Mouse (Mus musculus): ENCODE data around the gene Tmem37. TPM values are rescaled to one million over a fixed set of nuclear protein-coding genes. Genes with fewer than 3 reads are reported as not detected.
A peak's percentile ranks its signal among the peaks of the same experiment; 100 is the strongest.

Tmem37 gene
- polyA plus RNA-seq, 1 experiment from 2014 or later: 83.5 TPM

GRCm38 (mm10) chr1:120115671-120116081 lies 41.8 kb upstream of the Tmem37 start:
- H3K9me3 ChIP-seq (ENCODE audit: low read length): peaks cover 9% of the 10 kb centered on the region
- peaks cover 42% of the 10 kb centered on the region for H3K36me3 ChIP-seq (ENCODE audit: insufficient read depth, low read length)
- WGBS: 96% methylated on average over 9 of the region's 9 CpGs
- no peak for ATAC-seq (ENCODE audit: low FRiP score, low TSS enrichment)
- no peak overlapping the region for H3K27ac ChIP-seq (ENCODE audit: low read length)
- H3K4me1 ChIP-seq (ENCODE audit: insufficient read depth, low read length): peaks cover 27% of the 10 kb centered on the region
- no peaks in the 10 kb centered on the region for H3K27me3 ChIP-seq (ENCODE audit: insufficient read depth, low read length)
- H3K4me3 ChIP-seq (ENCODE audit: low read length): no peak overlapping the region
- no peak overlapping the region for H3K4me2 ChIP-seq (replicated peaks; ENCODE audit: low read depth, low read length)
- no peak overlapping the region for H3K9ac ChIP-seq (replicated peaks; ENCODE audit: low read length)

- Histone ChIP-seq H3K9ac (replicated peaks; ENCODE audit: low read length) (no peak overlapping the region), H3K4me2 (replicated peaks; ENCODE audit: low read depth, low read length) (no peak overlapping the region), H3K27ac (ENCODE audit: low read length) (no peak overlapping the region), H3K36me3 (ENCODE audit: insufficient read depth, low read length) (peaks cover 42% of the 10 kb centered on the region), H3K27me3 (ENCODE audit: insufficient read depth, low read length) (no peaks in the 10 kb centered on the region), H3K4me1 (ENCODE audit: insufficient read depth, low read length) (peaks cover 6% of the 10 kb centered on the region; the same call in 1 of the 2 replicates), H3K9me3 (ENCODE audit: low read length) (peaks cover 9% of the 10 kb centered on the region), H3K4me3 (ENCODE audit: low read length) (no peak overlapping the region)
- 84% methylated on average over 12 of the region's 12 CpGs for WGBS
- ATAC-seq (ENCODE audit: low FRiP score, low TSS enrichment): 0 out of 2 replicates have a peak, but pooled peaks have one; percentile 28
Measured at GRCm38 (mm10) chr1:120112251-120113187, 38.6 kb upstream of the Tmem37 start.

- WGBS: 87% methylated on average over 8 of the region's 8 CpGs
- ATAC-seq (ENCODE audit: low FRiP score, low TSS enrichment): no peak
- Histone ChIP-seq H3K9ac (replicated peaks; ENCODE audit: low read length) (no peak overlapping the region), H3K4me3 (ENCODE audit: low read length) (no peak overlapping the region), H3K27me3 (ENCODE audit: insufficient read depth, low read length) (no peaks in the 10 kb centered on the region), H3K9me3 (ENCODE audit: low read length) (peaks cover 9% of the 10 kb centered on the region), H3K36me3 (ENCODE audit: insufficient read depth, low read length) (peaks cover 37% of the 10 kb centered on the region), H3K4me2 (replicated peaks; ENCODE audit: low read depth, low read length) (no peak overlapping the region), H3K27ac (ENCODE audit: low read length) (no peak overlapping the region), H3K4me1 (ENCODE audit: insufficient read depth, low read length) (no peaks in the 10 kb centered on the region)
Measured at GRCm38 (mm10) chr1:120111766-120112165, 37.9 kb upstream of the Tmem37 start.

- peaks cover 8% of the 10 kb centered on the region for H3K9me3 ChIP-seq (ENCODE audit: low read length)
- H3K36me3 ChIP-seq (ENCODE audit: insufficient read depth, low read length): peaks cover 23% of the 10 kb centered on the region
- H3K27me3 ChIP-seq (ENCODE audit: insufficient read depth, low read length): no peaks in the 10 kb centered on the region
- no peak overlapping the region for H3K4me2 ChIP-seq (replicated peaks; ENCODE audit: low read depth, low read length)
- no peak overlapping the region for H3K4me3 ChIP-seq (ENCODE audit: low read length)
- H3K9ac ChIP-seq (replicated peaks; ENCODE audit: low read length): no peak overlapping the region
- peak; percentile 42; the same call in 1 of the 2 replicates for ATAC-seq (ENCODE audit: low FRiP score, low TSS enrichment)
- H3K4me1 ChIP-seq (ENCODE audit: insufficient read depth, low read length): no peaks in the 10 kb centered on the region
- 79% methylated on average over 19 of the region's 19 CpGs for WGBS
- peak overlapping the region; percentile 60; the same call in 1 of the 2 replicates for H3K27ac ChIP-seq (ENCODE audit: low read length)
Measured at GRCm38 (mm10) chr1:120109741-120110432, 36.0 kb upstream of the Tmem37 start.

- Histone ChIP-seq H3K4me1 (ENCODE audit: insufficient read depth, low read length) (peaks cover 3% of the 10 kb centered on the region; the same call in 1 of the 2 replicates), H3K27me3 (ENCODE audit: insufficient read depth, low read length) (no peaks in the 10 kb centered on the region), H3K27ac (ENCODE audit: low read length) (no peak overlapping the region), H3K9ac (replicated peaks; ENCODE audit: low read length) (no peak overlapping the region), H3K4me2 (replicated peaks; ENCODE audit: low read depth, low read length) (no peak overlapping the region), H3K4me3 (ENCODE audit: low read length) (no peak overlapping the region), H3K9me3 (ENCODE audit: low read length) (no peaks in the 10 kb centered on the region), H3K36me3 (ENCODE audit: insufficient read depth, low read length) (no peaks in the 10 kb centered on the region)
- 70% methylated on average over 5 of the region's 5 CpGs for WGBS
- ATAC-seq (ENCODE audit: low FRiP score, low TSS enrichment): no peak
Measured at GRCm38 (mm10) chr1:120105556-120105959, 31.7 kb upstream of the Tmem37 start.

GRCm38 (mm10) chr1:120101227-120101609 lies 27.3 kb upstream of the Tmem37 start:
- Histone ChIP-seq H3K4me1 (ENCODE audit: insufficient read depth, low read length) (peaks cover 3% of the 10 kb centered on the region; the same call in 1 of the 2 replicates), H3K27ac (ENCODE audit: low read length) (no peak overlapping the region), H3K27me3 (ENCODE audit: insufficient read depth, low read length) (no peaks in the 10 kb centered on the region), H3K9me3 (ENCODE audit: low read length) (no peaks in the 10 kb centered on the region), H3K4me3 (ENCODE audit: low read length) (no peak overlapping the region), H3K36me3 (ENCODE audit: insufficient read depth, low read length) (no peaks in the 10 kb centered on the region), H3K9ac (replicated peaks; ENCODE audit: low read length) (no peak overlapping the region), H3K4me2 (replicated peaks; ENCODE audit: low read depth, low read length) (no peak overlapping the region)
- ATAC-seq (ENCODE audit: low FRiP score, low TSS enrichment): no peak
- WGBS: 82% methylated on average over 3 of the region's 3 CpGs

GRCm38 (mm10) chr1:120100456-120101226 lies 26.8 kb upstream of the Tmem37 start:
- Histone ChIP-seq H3K36me3 (ENCODE audit: insufficient read depth, low read length) (no peaks in the 10 kb centered on the region), H3K4me2 (replicated peaks; ENCODE audit: low read depth, low read length) (no peak overlapping the region), H3K9me3 (ENCODE audit: low read length) (no peaks in the 10 kb centered on the region), H3K9ac (replicated peaks; ENCODE audit: low read length) (no peak overlapping the region), H3K4me3 (ENCODE audit: low read length) (no peak overlapping the region), H3K27ac (ENCODE audit: low read length) (no peak overlapping the region), H3K4me1 (ENCODE audit: insufficient read depth, low read length) (peaks cover 3% of the 10 kb centered on the region; the same call in 1 of the 2 replicates), H3K27me3 (ENCODE audit: insufficient read depth, low read length) (no peaks in the 10 kb centered on the region)
- no peak for ATAC-seq (ENCODE audit: low FRiP score, low TSS enrichment)
- WGBS: 77% methylated on average over 8 of the region's 8 CpGs

GRCm38 (mm10) chr1:120099483-120099882 lies 25.6 kb upstream of the Tmem37 start:
- Histone ChIP-seq H3K27ac (ENCODE audit: low read length) (no peak overlapping the region), H3K9ac (replicated peaks; ENCODE audit: low read length) (no peak overlapping the region), H3K4me1 (ENCODE audit: insufficient read depth, low read length) (peaks cover 3% of the 10 kb centered on the region; the same call in 1 of the 2 replicates), H3K36me3 (ENCODE audit: insufficient read depth, low read length) (no peaks in the 10 kb centered on the region), H3K4me3 (ENCODE audit: low read length) (no peak overlapping the region), H3K9me3 (ENCODE audit: low read length) (no peaks in the 10 kb centered on the region), H3K4me2 (replicated peaks; ENCODE audit: low read depth, low read length) (no peak overlapping the region), H3K27me3 (ENCODE audit: insufficient read depth, low read length) (no peaks in the 10 kb centered on the region)
- ATAC-seq (ENCODE audit: low FRiP score, low TSS enrichment): peak; percentile 55; the same call in 1 of the 2 replicates
- 50% methylated on average over 6 of the region's 6 CpGs for WGBS

- Histone ChIP-seq H3K4me3 (ENCODE audit: low read length) (no peak overlapping the region), H3K9ac (replicated peaks; ENCODE audit: low read length) (no peak overlapping the region), H3K36me3 (ENCODE audit: insufficient read depth, low read length) (no peaks in the 10 kb centered on the region), H3K9me3 (ENCODE audit: low read length) (no peaks in the 10 kb centered on the region), H3K4me1 (ENCODE audit: insufficient read depth, low read length) (no peaks in the 10 kb centered on the region), H3K27ac (ENCODE audit: low read length) (no peak overlapping the region), H3K27me3 (ENCODE audit: insufficient read depth, low read length) (no peaks in the 10 kb centered on the region), H3K4me2 (replicated peaks; ENCODE audit: low read depth, low read length) (no peak overlapping the region)
- WGBS: 14% methylated on average over 7 of the region's 7 CpGs
- ATAC-seq (ENCODE audit: low FRiP score, low TSS enrichment): no peak
Measured at GRCm38 (mm10) chr1:120098327-120098726, 24.5 kb upstream of the Tmem37 start.

All from kidney, embryonic 16.5 days (tissue).